Mouse (Mus musculus): Measurements from ENCODE around the gene Gdf11. TPM values are rescaled to one million over a fixed set of nuclear protein-coding genes. Genes with fewer than 3 reads are reported as not detected.

Gene Gdf11
- 1 to 10 TPM; 2.7 to 8.9 (median 5.9) TPM for total RNA-seq (2022)

GRCm38 (mm10) chr10:128891296-128892094, at the start of gene Gdf11:
Gene Gdf11 (minus strand): TSS chr10:128891718.
- DNase-seq (ENCODE audit: low spot score in 2 of 2) = no peak

- no peak for DNase-seq (ENCODE audit: low spot score in 2 of 2)
Observed at GRCm38 (mm10) chr10:128940475-128941061, 49.0 kb upstream of the Gdf11 start.

GRCm38 (mm10) chr10:128938974-128939373, 47.5 kb upstream of the Gdf11 start:
- no peak for DNase-seq (ENCODE audit: low spot score in 2 of 2)

GRCm38 (mm10) chr10:128938457-128938856, 46.9 kb upstream of the Gdf11 start:
- DNase-seq (ENCODE audit: low spot score in 2 of 2) = peak; percentile 90 to 92

- peak in 1 of 2 experiments; percentile 66 for DNase-seq (ENCODE audit: low spot score in 2 of 2)
Observed at GRCm38 (mm10) chr10:128937756-128938390, 46.4 kb upstream of the Gdf11 start.

- DNase-seq (ENCODE audit: low spot score in 2 of 2) = peak in 1 of 2 experiments; percentile 55
Observed at GRCm38 (mm10) chr10:128935826-128936440, 44.4 kb upstream of the Gdf11 start.

- no peak for DNase-seq (ENCODE audit: low spot score in 2 of 2)
Observed at GRCm38 (mm10) chr10:128934997-128935787, 43.7 kb upstream of the Gdf11 start.

GRCm38 (mm10) chr10:128933976-128934721, 42.6 kb upstream of the Gdf11 start:
- DNase-seq (ENCODE audit: low spot score in 2 of 2) = no peak

- DNase-seq (ENCODE audit: low spot score in 2 of 2) = no peak
Observed at GRCm38 (mm10) chr10:128933574-128933973, 42.1 kb upstream of the Gdf11 start, which contains the start of gene Itga7. Gene Itga7 (plus strand): TSS chr10:128933818.

GRCm38 (mm10) chr10:128931441-128931840, 39.9 kb upstream of the Gdf11 start:
- DNase-seq (ENCODE audit: low spot score in 2 of 2) = peak in 1 of 2 experiments; percentile 66

GRCm38 (mm10) chr10:128929638-128930378, 38.3 kb upstream of the Gdf11 start:
- DNase-seq (ENCODE audit: low spot score in 2 of 2) = no peak

GRCm38 (mm10) chr10:128928356-128928755, 36.8 kb upstream of the Gdf11 start:
- no peak for DNase-seq (ENCODE audit: low spot score in 2 of 2)

- no peak for DNase-seq (ENCODE audit: low spot score in 2 of 2)
Observed at GRCm38 (mm10) chr10:128923935-128924334, 32.4 kb upstream of the Gdf11 start, which contains the start of gene Bloc1s1. Gene Bloc1s1 (minus strand): TSS chr10:128924035.

GRCm38 (mm10) chr10:128923013-128923691, 31.6 kb upstream of the Gdf11 start:
- peak; percentile 88 to 94 for DNase-seq (ENCODE audit: low spot score in 2 of 2)

GRCm38 (mm10) chr10:128922822-128923012, 31.2 kb upstream of the Gdf11 start, which contains the start of gene Rdh5:
Gene Rdh5 (minus strand): TSS chr10:128922888.
- DNase-seq (ENCODE audit: low spot score in 2 of 2) = no peak

- no peak for DNase-seq (ENCODE audit: low spot score in 2 of 2)
Observed at GRCm38 (mm10) chr10:128921883-128922821, 30.6 kb upstream of the Gdf11 start.

GRCm38 (mm10) chr10:128921251-128921650, 29.7 kb upstream of the Gdf11 start:
- DNase-seq (ENCODE audit: low spot score in 2 of 2) = no peak

GRCm38 (mm10) chr10:128920736-128921161, 29.2 kb upstream of the Gdf11 start:
- DNase-seq (ENCODE audit: low spot score in 2 of 2) = no peak
